Mouse (Mus musculus): Measurements from ENCODE around the gene Rhbdf1. TPM values are rescaled to one million over a fixed set of nuclear protein-coding genes. Genes with fewer than 3 reads are reported as not detected.

Rhbdf1 gene
- total and polyA plus RNA-seq, 2 experiments from 2014 or later = 21.9 to 69.2 TPM

DNA sequence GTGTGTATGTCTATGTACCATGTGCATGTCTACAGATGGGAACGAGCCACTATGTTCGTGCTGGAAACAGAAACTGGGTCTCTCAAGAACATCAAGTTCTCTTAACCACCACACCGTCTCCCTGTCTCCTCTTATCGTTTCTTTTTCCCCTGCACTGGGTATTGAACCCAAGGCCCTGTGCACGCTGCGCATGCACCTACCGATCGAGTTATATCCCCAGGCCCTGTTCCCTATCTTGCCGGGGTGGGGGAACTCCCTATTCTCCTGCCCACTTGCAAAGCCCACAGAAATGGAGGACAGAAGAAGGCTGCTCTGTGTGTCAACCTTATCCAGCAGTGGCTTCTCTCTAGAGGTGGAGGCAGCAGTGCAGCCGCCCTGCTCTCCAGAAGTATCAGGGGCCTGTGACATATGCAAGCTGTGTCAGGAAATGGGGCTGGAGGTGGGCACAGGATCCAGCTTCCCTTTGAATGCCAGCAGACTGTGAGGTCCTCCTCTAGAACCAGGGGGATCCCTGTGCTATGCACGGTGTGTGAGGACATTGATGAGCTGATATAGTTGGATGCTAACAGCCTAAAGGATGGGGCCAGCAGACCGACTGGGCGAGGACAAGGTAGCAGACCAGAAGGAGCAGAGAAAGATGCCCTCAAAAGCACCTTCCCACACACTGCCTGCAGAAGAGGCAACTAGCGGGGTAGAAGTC lies 23.7 kb downstream of the Rhbdf1 start:
- TF ChIP-seq CTCF (IDR thresholded peaks at IDR 0.05; ENCODE audit: low read depth) (no peak), EP300 (IDR thresholded peaks at IDR 0.05; ENCODE audit: low read depth) (no peak)
- Histone ChIP-seq H3K4me3 (ENCODE audit: low read depth, low read length) (no peak overlapping the region), H3K4me2 (ENCODE audit: low read depth, low read length) (no peak overlapping the region), H3K27me3 (ENCODE audit: control insufficient read depth, insufficient read depth, low read length) (no peaks in the 10 kb centered on the region), H3K9ac (replicated peaks; ENCODE audit: low read depth, low read length) (no peak overlapping the region), H3K36me3 (replicated peaks; ENCODE audit: control insufficient read depth, insufficient read depth, low read length) (no peaks in the 10 kb centered on the region), H3K4me1 (ENCODE audit: control insufficient read depth, insufficient read depth) (no peaks in the 10 kb centered on the region), H3K9me3 (replicated peaks; ENCODE audit: control insufficient read depth, low read length) (no peaks in the 10 kb centered on the region), H3K27ac (ENCODE audit: low read depth) (no peak overlapping the region)
- ATAC-seq (ENCODE audit: insufficient read depth, low read depth) = no peak
- DNase-seq (ENCODE audit: low spot score) = no peak
- 67% methylated on average over 13 of the region's 14 CpGs for WGBS

- no peak for ATAC-seq (ENCODE audit: insufficient read depth, low read depth)
- no peaks in the 10 kb centered on the region for H3K27me3 ChIP-seq (ENCODE audit: control insufficient read depth, insufficient read depth, low read length)
- no peaks in the 10 kb centered on the region for H3K36me3 ChIP-seq (replicated peaks; ENCODE audit: control insufficient read depth, insufficient read depth, low read length)
- no peaks in the 10 kb centered on the region for H3K4me1 ChIP-seq (ENCODE audit: control insufficient read depth, insufficient read depth)
- no peak overlapping the region for H3K4me2 ChIP-seq (ENCODE audit: low read depth, low read length)
- TF ChIP-seq EP300 (IDR thresholded peaks at IDR 0.05; ENCODE audit: low read depth) (no peak), CTCF (IDR thresholded peaks at IDR 0.05; ENCODE audit: low read depth) (no peak)
- no peak overlapping the region for H3K9ac ChIP-seq (replicated peaks; ENCODE audit: low read depth, low read length)
- H3K4me3 ChIP-seq (ENCODE audit: low read depth, low read length) = no peak overlapping the region
- no peak for DNase-seq (ENCODE audit: low spot score)
- H3K27ac ChIP-seq (ENCODE audit: low read depth) = no peak overlapping the region
- H3K9me3 ChIP-seq (replicated peaks; ENCODE audit: control insufficient read depth, low read length) = no peaks in the 10 kb centered on the region
- WGBS = 54% methylated on average over 3 of the region's 3 CpGs
Measured at GRCm38 (mm10) chr11:32197766-32198165, 24.3 kb downstream of the Rhbdf1 start.

DNA sequence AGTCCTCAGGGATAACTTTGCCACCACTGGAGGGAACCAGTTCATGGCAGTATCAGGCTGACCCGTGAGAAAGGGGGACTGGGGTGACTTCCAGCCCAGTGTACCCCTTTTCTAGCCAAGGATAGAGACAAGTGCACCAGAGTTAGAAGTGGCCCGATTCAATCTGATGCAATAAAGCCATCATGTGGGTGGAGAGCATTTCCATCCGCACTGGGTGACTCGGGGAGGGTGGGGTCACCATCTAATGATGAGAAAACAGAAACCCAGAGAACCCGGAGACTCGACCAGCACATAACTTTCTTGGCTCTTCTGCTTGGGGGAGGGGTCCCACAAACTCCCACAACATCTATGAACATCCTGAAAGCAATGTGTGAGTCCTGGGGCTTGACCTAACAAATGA lies 25.4 kb downstream of the Rhbdf1 start:
- H3K4me3 ChIP-seq (ENCODE audit: low read depth, low read length) = no peak overlapping the region
- no peak for DNase-seq (ENCODE audit: low spot score)
- no peak for ATAC-seq (ENCODE audit: insufficient read depth, low read depth)

GRCm38 (mm10) chr11:32195867-32196540 lies 26.1 kb downstream of the Rhbdf1 start:
- no peak for ATAC-seq (ENCODE audit: insufficient read depth, low read depth)
- no peak for TF ChIP-seq CTCF (IDR thresholded peaks at IDR 0.05; ENCODE audit: low read depth)
- TF ChIP-seq EP300 (IDR thresholded peaks at IDR 0.05; ENCODE audit: low read depth) = no peak
- no peak overlapping the region for H3K4me2 ChIP-seq (ENCODE audit: low read depth, low read length)
- no peaks in the 10 kb centered on the region for H3K27me3 ChIP-seq (ENCODE audit: control insufficient read depth, insufficient read depth, low read length)
- 23% methylated on average over 11 of the region's 11 CpGs for WGBS
- no peak overlapping the region for H3K27ac ChIP-seq (ENCODE audit: low read depth)
- H3K4me3 ChIP-seq (ENCODE audit: low read depth, low read length) = no peak overlapping the region
- H3K9ac ChIP-seq (replicated peaks; ENCODE audit: low read depth, low read length) = no peak overlapping the region
- no peaks in the 10 kb centered on the region for H3K9me3 ChIP-seq (replicated peaks; ENCODE audit: control insufficient read depth, low read length)
- no peaks in the 10 kb centered on the region; the same call in 1 of the 2 replicates for H3K4me1 ChIP-seq (ENCODE audit: control insufficient read depth, insufficient read depth)
- DNase-seq (ENCODE audit: low spot score) = no peak
- H3K36me3 ChIP-seq (replicated peaks; ENCODE audit: control insufficient read depth, insufficient read depth, low read length) = no peaks in the 10 kb centered on the region

More for the DNA sequence above, 25.4 kb downstream of the Rhbdf1 start:
- Histone ChIP-seq H3K36me3 (replicated peaks; ENCODE audit: control insufficient read depth, insufficient read depth, low read length) (no peaks in the 10 kb centered on the region), H3K4me1 (ENCODE audit: control insufficient read depth, insufficient read depth) (no peaks in the 10 kb centered on the region), H3K4me2 (ENCODE audit: low read depth, low read length) (no peak overlapping the region), H3K9me3 (replicated peaks; ENCODE audit: control insufficient read depth, low read length) (no peaks in the 10 kb centered on the region), H3K27me3 (ENCODE audit: control insufficient read depth, insufficient read depth, low read length) (no peaks in the 10 kb centered on the region), H3K27ac (ENCODE audit: low read depth) (no peak overlapping the region), H3K9ac (replicated peaks; ENCODE audit: low read depth, low read length) (no peak overlapping the region)
- 70% methylated on average over 6 of the region's 6 CpGs for WGBS
- TF ChIP-seq EP300 (IDR thresholded peaks at IDR 0.05; ENCODE audit: low read depth) (no peak), CTCF (IDR thresholded peaks at IDR 0.05; ENCODE audit: low read depth) (no peak)

GRCm38 (mm10) chr11:32194626-32195025 lies 27.5 kb downstream of the Rhbdf1 start:
- H3K4me3 ChIP-seq (ENCODE audit: low read depth, low read length) = no peak overlapping the region
- DNase-seq (ENCODE audit: low spot score) = no peak
- no peak overlapping the region for H3K4me2 ChIP-seq (ENCODE audit: low read depth, low read length)
- TF ChIP-seq EP300 (IDR thresholded peaks at IDR 0.05; ENCODE audit: low read depth) (no peak), CTCF (IDR thresholded peaks at IDR 0.05; ENCODE audit: low read depth) (no peak)
- H3K27ac ChIP-seq (ENCODE audit: low read depth) = no peak overlapping the region
- H3K4me1 ChIP-seq (ENCODE audit: control insufficient read depth, insufficient read depth) = no peaks in the 10 kb centered on the region; the same call in 1 of the 2 replicates
- no peaks in the 10 kb centered on the region for H3K36me3 ChIP-seq (replicated peaks; ENCODE audit: control insufficient read depth, insufficient read depth, low read length)
- H3K27me3 ChIP-seq (ENCODE audit: control insufficient read depth, insufficient read depth, low read length) = no peaks in the 10 kb centered on the region
- WGBS = 79% methylated on average over 5 of the region's 5 CpGs
- no peak overlapping the region for H3K9ac ChIP-seq (replicated peaks; ENCODE audit: low read depth, low read length)
- ATAC-seq (ENCODE audit: insufficient read depth, low read depth) = no peak
- no peaks in the 10 kb centered on the region for H3K9me3 ChIP-seq (replicated peaks; ENCODE audit: control insufficient read depth, low read length)

All from heart, postnatal 0 days (tissue).